Mouse (Mus musculus) kidney, adult 9 months (tissue): Measurements from ENCODE around the gene Plekhb2.
A peak's percentile ranks its signal among the peaks of the same experiment; 100 is the strongest.

Experiments used
- DNase-seq: peaks from one replicate; pipeline ENCODE4 v3.0.0; 2022

Gene Plekhb2

DNA sequence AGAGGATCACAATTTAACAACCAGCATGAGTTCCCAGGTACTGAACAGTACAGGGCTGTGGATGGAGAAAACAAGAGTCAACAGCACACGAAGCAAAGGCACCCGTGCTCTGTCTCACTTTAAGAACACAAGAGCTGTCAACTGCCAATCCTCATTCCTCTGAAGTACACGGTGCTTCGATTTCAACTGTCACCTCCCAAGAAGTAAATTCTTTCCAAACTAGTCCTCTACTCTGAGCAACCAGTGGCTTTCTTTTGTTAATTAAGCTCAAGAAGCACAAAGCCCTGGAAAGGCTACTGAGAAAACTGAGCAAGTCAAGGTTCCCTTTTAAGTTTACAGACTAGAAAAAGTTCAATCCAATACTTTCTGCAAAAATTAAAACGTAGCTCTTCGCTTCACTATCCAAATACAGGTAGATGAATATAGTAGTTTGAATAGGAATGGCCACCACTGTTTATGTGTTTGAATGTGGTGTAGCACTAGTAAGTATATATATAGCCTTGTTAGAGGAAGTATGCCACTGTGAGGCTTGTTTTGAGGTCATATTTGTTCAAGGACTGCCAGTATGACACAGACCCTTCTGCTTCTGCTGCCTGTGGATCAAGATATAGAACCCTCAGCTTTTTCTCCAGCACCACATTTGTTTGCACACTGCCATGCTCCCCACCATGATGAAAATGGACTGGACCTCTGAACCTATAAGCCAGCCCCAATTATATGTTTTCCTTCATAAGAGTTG lies 11.7 kb upstream of the Plekhb2 start:
- no peak for DNase-seq

DNA sequence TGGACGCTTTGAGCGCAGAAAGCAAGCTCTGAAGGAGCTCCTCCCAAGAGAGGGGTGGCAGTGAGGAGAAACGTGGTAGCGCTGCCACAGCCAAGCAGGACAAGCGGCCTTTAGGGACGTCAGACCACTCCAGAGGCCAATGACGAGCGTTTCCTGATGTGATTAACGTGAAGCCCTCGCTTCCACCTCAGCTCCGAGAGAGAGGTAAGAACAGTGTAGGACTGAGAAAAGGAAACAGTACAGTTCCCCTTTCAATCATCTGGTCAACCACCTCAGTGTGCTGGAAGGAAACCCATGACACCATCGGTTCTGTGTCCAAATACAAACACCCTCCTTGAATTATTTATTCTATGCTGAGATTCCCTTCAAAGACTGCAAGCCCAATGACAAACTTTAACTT lies 10.5 kb upstream of the Plekhb2 start:
- DNase-seq: no peak

DNA sequence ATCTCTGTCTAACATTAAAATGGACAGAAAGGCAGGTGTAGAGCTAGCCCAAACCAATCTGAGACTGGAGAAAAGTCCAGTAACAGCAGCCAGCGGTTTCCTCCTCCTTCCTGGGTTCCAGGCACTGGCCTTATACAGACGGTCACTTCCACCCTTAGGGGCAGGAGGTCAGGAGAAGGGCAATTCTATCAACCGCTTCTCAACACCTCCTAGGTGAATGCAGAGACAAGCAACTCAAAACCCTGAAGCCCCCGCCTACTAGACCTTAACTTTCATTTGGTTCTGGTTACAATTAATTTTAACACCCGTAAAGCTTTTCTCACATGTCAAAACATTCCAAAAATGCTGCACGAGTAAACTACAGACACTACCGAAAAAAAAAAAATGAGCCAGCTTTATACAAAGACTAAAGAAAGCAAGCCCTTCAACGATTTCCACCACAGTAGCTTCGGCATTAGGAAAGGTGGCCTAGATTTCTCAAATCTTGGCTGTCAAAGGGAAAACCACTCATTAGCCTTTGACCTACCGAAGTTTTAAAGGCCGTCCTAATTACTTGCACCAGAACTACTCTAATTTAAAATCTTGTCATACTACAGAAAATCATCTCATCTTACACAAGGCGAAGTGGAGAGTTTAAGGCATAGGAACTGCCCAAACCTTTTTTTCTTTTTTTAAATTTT lies 7.9 kb upstream of the Plekhb2 start:
- DNase-seq: peak; percentile 50

- DNase-seq: peak; percentile 42
Observed at GRCm38 (mm10) chr1:34842389-34842861, 7.4 kb upstream of the Plekhb2 start.

- DNase-seq: peak; percentile 89
Observed at GRCm38 (mm10) chr1:34842887-34843618, 6.7 kb upstream of the Plekhb2 start, which contains the start of gene Fam168b. Gene Fam168b (minus strand): TSS chr1:34843065.

GRCm38 (mm10) chr1:34847070-34847469 lies 2.7 kb upstream of the Plekhb2 start:
- no peak for DNase-seq

GRCm38 (mm10) chr1:34850343-34851136 lies 764 bp downstream of the Plekhb2 start:
- DNase-seq: no peak

DNA sequence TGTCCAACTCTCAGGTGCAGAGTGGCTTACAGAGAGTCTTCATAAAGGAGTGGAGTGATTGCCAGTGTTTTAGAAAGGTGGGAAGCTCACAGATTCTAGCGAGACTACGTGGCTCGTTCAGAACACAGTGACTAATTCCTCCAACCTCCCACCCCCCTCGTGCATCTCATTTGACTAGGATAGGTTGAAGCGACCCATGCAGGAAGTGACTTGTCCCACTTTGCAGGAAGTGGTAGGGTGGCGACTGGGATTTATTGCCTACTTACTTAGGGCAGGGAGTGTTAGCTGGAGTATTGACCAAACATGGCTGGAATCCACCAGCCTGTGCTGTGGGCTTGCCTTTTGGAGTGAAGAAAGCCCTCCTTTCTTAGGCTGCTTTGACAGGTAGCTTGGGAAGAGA lies 1.8 kb downstream of the Plekhb2 start:
- DNase-seq: peak; percentile 81

GRCm38 (mm10) chr1:34852116-34852878 lies 2.5 kb downstream of the Plekhb2 start:
- DNase-seq: peak; percentile 60

DNA sequence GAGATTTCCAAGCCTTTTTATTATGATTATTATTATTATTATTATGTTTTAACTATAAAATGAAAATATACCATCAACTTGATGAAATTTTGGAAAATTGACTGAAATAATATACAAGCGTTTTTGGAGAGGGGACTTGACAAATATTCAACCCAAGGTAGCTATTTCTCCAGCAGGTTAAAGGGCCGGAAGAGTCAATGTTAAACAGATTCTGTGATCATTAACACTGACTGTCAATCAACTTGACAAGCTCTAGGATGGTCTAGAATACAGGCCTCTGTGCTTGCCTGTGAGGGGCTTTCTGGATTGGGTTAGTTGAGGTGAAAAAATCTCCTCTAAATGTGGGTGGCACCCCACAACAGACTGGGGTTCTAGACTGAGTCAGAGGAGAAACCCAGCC lies 4.0 kb downstream of the Plekhb2 start:
- DNase-seq: peak; percentile 70

- peak; percentile 82 for DNase-seq
Observed at GRCm38 (mm10) chr1:34855056-34855739, 5.4 kb downstream of the Plekhb2 start.

DNA sequence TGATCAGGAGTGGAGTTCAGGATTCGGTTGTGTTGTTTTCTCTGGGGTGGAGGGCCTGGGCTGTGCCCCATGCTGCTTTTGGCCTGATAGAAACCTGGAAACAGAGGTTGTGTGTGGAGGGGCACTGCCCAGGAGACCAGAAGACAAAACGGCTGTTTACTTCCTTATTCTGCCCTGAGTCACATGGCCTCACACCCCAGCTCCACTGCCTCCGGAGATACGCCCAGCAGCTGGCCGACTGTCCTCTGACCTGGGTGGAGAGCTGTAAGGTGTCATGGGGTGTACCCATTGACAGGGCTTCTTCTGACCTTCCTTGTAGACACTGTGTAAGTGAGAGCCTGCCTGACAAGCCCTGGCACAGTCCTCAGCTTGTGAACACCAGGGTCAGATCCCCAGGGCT lies 8.9 kb downstream of the Plekhb2 start:
- peak; percentile 88 for DNase-seq

- no peak for DNase-seq
Observed at GRCm38 (mm10) chr1:34859761-34860160, 10.0 kb downstream of the Plekhb2 start.

DNA sequence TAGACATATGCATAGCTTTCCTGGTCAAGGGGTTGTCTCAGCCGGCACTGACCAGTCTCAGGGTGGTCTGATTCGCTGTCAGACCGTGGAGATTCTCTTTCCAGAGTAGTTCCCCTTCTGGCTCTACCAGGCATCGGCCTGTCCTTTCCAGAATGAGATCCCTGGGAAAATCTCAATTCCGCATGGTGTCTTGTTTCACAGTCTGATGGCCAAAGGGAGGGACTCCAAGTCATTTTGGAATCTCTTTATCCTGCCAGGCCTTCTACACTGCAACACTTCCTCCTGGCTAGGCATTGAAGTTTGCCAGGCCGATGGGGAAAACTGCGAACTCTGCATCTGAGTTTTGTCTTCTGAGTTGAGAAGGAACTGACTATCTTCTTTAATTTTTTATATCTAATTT lies 10.4 kb downstream of the Plekhb2 start:
- no peak for DNase-seq

DNA sequence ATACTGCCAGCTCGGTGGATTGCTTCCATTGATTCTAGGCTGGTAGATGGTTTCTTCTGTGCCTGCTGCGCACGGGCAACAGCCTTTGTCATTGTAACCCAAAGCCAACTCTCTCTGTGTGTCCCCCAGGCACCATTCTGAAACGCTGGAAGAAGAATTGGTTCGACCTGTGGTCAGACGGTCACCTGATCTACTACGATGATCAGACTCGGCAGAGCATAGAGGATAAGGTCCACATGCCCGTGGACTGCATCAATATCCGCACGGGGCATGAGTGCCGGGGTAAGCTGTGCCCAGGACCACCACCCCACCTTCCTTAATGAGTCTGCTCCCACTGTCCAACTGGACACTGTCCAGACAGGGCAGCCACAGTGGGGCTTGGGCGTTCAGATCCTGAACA lies 13.1 kb downstream of the Plekhb2 start:
- peak; percentile 77 for DNase-seq

DNA sequence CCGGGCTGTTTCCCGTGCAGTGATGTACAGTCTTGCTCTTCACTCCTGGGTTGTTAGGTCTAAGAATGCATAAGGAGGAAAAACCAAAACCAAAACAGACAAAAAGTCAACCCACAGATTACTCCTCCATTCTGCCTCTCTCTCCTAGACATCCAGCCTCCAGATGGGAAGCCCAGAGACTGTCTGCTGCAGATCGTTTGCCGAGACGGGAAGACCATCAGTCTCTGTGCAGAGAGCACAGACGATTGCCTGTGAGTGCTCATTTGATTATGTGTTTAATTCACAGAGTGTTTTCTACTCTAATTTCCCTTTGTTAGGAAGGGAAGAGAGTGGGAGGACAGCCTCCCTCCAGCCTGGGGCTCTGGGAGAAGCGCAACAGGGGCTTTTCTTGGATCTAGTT lies 13.5 kb downstream of the Plekhb2 start:
- no peak for DNase-seq

- no peak for DNase-seq
Observed at GRCm38 (mm10) chr1:34864243-34864642, 14.5 kb downstream of the Plekhb2 start.

DNA sequence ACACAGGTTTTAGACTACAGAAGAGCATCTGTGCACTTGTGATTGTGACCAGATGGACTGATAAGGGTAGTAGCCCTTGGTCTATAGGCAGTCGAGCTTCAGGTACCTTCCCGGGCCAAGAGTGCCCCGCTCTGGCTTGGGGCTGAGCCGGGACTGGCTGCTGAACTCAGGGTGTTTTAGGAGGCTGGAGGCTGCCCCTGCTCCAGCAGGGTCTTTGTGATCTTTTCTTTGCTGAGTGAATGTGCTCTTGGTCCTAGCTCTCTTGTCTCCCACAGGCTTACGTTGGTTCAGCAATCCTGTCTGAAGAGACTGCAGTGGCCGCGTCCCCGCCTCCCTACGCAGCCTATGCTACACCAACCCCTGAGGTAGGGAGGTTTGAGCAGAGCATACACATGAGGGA lies 16.1 kb downstream of the Plekhb2 start:
- DNase-seq: no peak

GRCm38 (mm10) chr1:34866815-34867573 lies 17.2 kb downstream of the Plekhb2 start:
- DNase-seq: peak; percentile 97

GRCm38 (mm10) chr1:34867574-34867955 lies 17.8 kb downstream of the Plekhb2 start:
- no peak for DNase-seq

- no peak for DNase-seq
Observed at GRCm38 (mm10) chr1:34868391-34868790, 18.6 kb downstream of the Plekhb2 start.
